ENCODE assay signal across 8 mouse cellular contexts in genomic region chr7:84690101-84690509, GRCm38 (mm10). TPM values are rescaled to one million over a fixed set of nuclear protein-coding genes. Genes with fewer than 3 reads are reported as not detected.
DNase-seq lines count a peak whose midpoint lies in the region; ATAC-seq and TF ChIP-seq lines count a peak whose summit lies in the region.

No protein-coding gene starts in this region.

- H3K27me3 ChIP-seq in lung, postnatal 0 days (replicated peaks; ENCODE audit: insufficient read depth, low read length) = no peaks in the 10 kb centered on the region
- peaks cover 11% of the 10 kb centered on the region for H3K27me3 ChIP-seq in erythroblast, embryonic 14.5 days (ENCODE audit: control insufficient read depth)
- no peaks in the 10 kb centered on the region for H3K27me3 ChIP-seq in limb, embryonic 12.5 days
- no peaks in the 10 kb centered on the region for H3K27me3 ChIP-seq in stomach, embryonic 14.5 days (ENCODE audit: control insufficient read depth, insufficient read depth, low read length)

- peak overlapping the region; percentile 51 for H3K27ac ChIP-seq in lung, postnatal 0 days (ENCODE audit: low read length)
- no peak overlapping the region for H3K27ac ChIP-seq in limb, embryonic 12.5 days
- H3K27ac ChIP-seq in stomach, embryonic 14.5 days (ENCODE audit: low read length) = no peak overlapping the region

- intact Hi-C loops in left cerebral cortex, postnatal 25 days (cut with DNase I) = loop anchor here (2.0 kb wide), 1 partner anchor 85 kb away; no protein-coding TSS in a partner anchor

- peak overlapping the region; percentile 84 for H3K4me3 ChIP-seq in lung, postnatal 0 days (ENCODE audit: low read depth, low read length)
- H3K4me3 ChIP-seq in erythroblast, embryonic 14.5 days (replicated peaks) = peak overlapping the region; percentile 66
- H3K4me3 ChIP-seq in limb, embryonic 12.5 days (replicated peaks) = peak overlapping the region; percentile 92
- peak overlapping the region; percentile 65 for H3K4me3 ChIP-seq in stomach, embryonic 14.5 days (ENCODE audit: low read depth, low read length)

- no peak for TF ChIP-seq CTCF in lung, postnatal 0 days (IDR thresholded peaks at IDR 0.05)

- no peaks in the 10 kb centered on the region for H3K36me3 ChIP-seq in lung, postnatal 0 days (ENCODE audit: insufficient read depth, low read length)
- H3K36me3 ChIP-seq in erythroblast, embryonic 14.5 days (ENCODE audit: control insufficient read depth) = peaks cover 19% of the 10 kb centered on the region
- no peaks in the 10 kb centered on the region for H3K36me3 ChIP-seq in limb, embryonic 12.5 days
- no peaks in the 10 kb centered on the region for H3K36me3 ChIP-seq in stomach, embryonic 14.5 days (ENCODE audit: control insufficient read depth, insufficient read depth, low read length)

- 4% methylated on average over 19 of the region's 19 CpGs for WGBS in lung, postnatal 0 days
- 5% methylated on average over 19 of the region's 19 CpGs for WGBS in limb, embryonic 12.5 days
- 3% methylated on average over 19 of the region's 19 CpGs for WGBS in stomach, embryonic 14.5 days

- 0 out of 2 replicates have a peak overlapping the region, but pooled peaks have one; percentile 1 for H3K9ac ChIP-seq in lung, postnatal 0 days (replicated peaks; ENCODE audit: low read depth)
- peak overlapping the region; percentile 81 for H3K9ac ChIP-seq in limb, embryonic 12.5 days (replicated peaks)
- H3K9ac ChIP-seq in stomach, embryonic 14.5 days (replicated peaks; ENCODE audit: low read depth, low read length) = 0 out of 2 replicates have a peak overlapping the region, but pooled peaks have one; percentile 4

- no peak for ATAC-seq in lung, postnatal 0 days
- ATAC-seq in limb, embryonic 12.5 days (ENCODE audit: insufficient number of reproducible peaks, insufficient read depth, low FRiP score, low TSS enrichment, low read depth) = peak; percentile 76; the same call in 1 of the 2 replicates
- ATAC-seq in stomach, embryonic 14.5 days (ENCODE audit: insufficient number of reproducible peaks, insufficient read depth, low FRiP score, low read depth) = no peak

- no peak for TF ChIP-seq EP300 in lung, postnatal 0 days (IDR thresholded peaks at IDR 0.05)

- no peaks in the 10 kb centered on the region for H3K9me3 ChIP-seq in lung, postnatal 0 days (ENCODE audit: low read length)
- H3K9me3 ChIP-seq in erythroblast, embryonic 14.5 days (ENCODE audit: control insufficient read depth, low read length) = no peaks in the 10 kb centered on the region
- H3K9me3 ChIP-seq in limb, embryonic 12.5 days = no peaks in the 10 kb centered on the region
- no peaks in the 10 kb centered on the region for H3K9me3 ChIP-seq in stomach, embryonic 14.5 days (ENCODE audit: control insufficient read depth, low read depth, low read length)

- H3K4me2 ChIP-seq in lung, postnatal 0 days (replicated peaks; ENCODE audit: low read depth, low read length) = peak overlapping the region; percentile 82
- peak overlapping the region; percentile 74 for H3K4me2 ChIP-seq in limb, embryonic 12.5 days
- peak overlapping the region; percentile 90 for H3K4me2 ChIP-seq in stomach, embryonic 14.5 days (replicated peaks; ENCODE audit: low read depth, low read length)

- peaks cover 12% of the 10 kb centered on the region; the same call in 1 of the 2 replicates for H3K4me1 ChIP-seq in lung, postnatal 0 days (ENCODE audit: insufficient read depth, low read depth, low read length)
- H3K4me1 ChIP-seq in erythroblast, embryonic 14.5 days (ENCODE audit: control insufficient read depth) = peaks cover 49% of the 10 kb centered on the region
- H3K4me1 ChIP-seq in limb, embryonic 12.5 days (replicated peaks) = no peaks in the 10 kb centered on the region; the same call in 1 of the 2 replicates
- H3K4me1 ChIP-seq in stomach, embryonic 14.5 days (ENCODE audit: control insufficient read depth, insufficient read depth, low read length) = no peaks in the 10 kb centered on the region

- DNase-seq in lung, postnatal 0 days (ENCODE audit: low spot score) = no peak
- no peak for DNase-seq in lung, postnatal 36 days
- DNase-seq in cerebellum, adult 9-10 months = no peak
- DNase-seq in cerebellum, adult 11-12 months = no peak
- no peak for DNase-seq in left cerebral cortex, postnatal 25 days (ENCODE audit: low spot score in 2 of 2)

RNA-seq across cellular contexts. Expression of gene Zfand6, which starts 0.3 kb away (rescaled TPM):
- polyA plus RNA-seq in lung, postnatal 0 days (2015; fragmentation: Nextera tagmentation; extraction: Ambion mirVana) = 133 and 156 TPM in 2 replicates
- 8.4 and 10.1 TPM in 2 replicates for polyA plus RNA-seq in erythroblast, embryonic 14.5 days (2012)
- polyA plus RNA-seq in limb, embryonic 12.5 days (2016; fragmentation: Nextera tagmentation; extraction: Ambion mirVana) = 192 and 199 TPM in 2 replicates
- polyA plus RNA-seq in stomach, embryonic 14.5 days (2014; fragmentation: Nextera tagmentation; extraction: Ambion mirVana) = 182 and 183 TPM in 2 replicates
- total RNA-seq in left cerebral cortex, postnatal 25 days (2021) = 10 to 100 TPM; 61.2 to 64.7 TPM

Comparison
In these comparisons a context has a peak if more than half of its experiments do, and no peak if none do; other contexts are left out.
1. H3K9ac ChIP-seq: peak in every context shown above with its lines; median percentile 81 in limb, embryonic 12.5 days; 4 in stomach, embryonic 14.5 days; 1 in lung, postnatal 0 days.
2. RNA of gene Zfand6, which starts 0.3 kb away (polyA plus RNA-seq): 192 to 199 TPM in limb, embryonic 12.5 days, 182 to 183 TPM in stomach, embryonic 14.5 days and 133 to 156 TPM in lung, postnatal 0 days; 8.4 to 10.1 TPM in erythroblast, embryonic 14.5 days; every median in the first group is over 10 times any median in the second.
3. Peak in every context shown above with its lines, with median percentiles within 50 percentile points of each other: H3K4me2 ChIP-seq and H3K4me3 ChIP-seq.